ENCODE assay signal across 28 mouse cellular contexts in the genomic region with DNA sequence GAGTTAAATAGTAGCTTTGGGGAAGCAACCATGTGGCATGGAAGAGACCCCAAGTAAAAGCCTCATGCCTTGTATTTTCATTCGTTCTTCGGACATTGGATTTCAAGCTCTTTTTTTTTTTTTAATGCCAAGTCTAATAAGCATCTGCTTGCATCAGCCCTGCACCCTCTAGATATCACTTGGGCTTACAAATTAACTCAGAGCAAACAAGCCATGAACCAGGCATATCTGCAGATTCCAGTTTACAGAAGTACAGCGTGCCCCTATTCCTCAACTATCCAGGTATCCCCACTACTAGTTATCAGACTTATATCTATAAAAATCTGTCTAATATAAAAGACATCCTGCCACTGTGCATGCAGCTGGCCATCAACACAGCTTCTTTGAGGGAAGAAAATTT. TPM values are rescaled to one million over a fixed set of nuclear protein-coding genes. Genes with fewer than 3 reads are reported as not detected.
DNase-seq lines count a peak whose midpoint lies in the region; ATAC-seq and TF ChIP-seq lines count a peak whose summit lies in the region.
"Had no signal": no experiment of that assay in that cellular context is flagged by ENCODE, and none has a peak within 500 bp of the region (broad histone marks: within the 10 kb centered on the region; RNA-seq: fewer than 3 reads in every experiment).

No protein-coding gene starts in this region.

- DNase-seq in liver, embryonic 11.5 days (ENCODE audit: low spot score), result no peak
- DNase-seq in layer of hippocampus, adult 8-10 months (ENCODE audit: low spot score in 2 of 2), result no peak
- DNase-seq: adrenal gland, adult 2 months; adrenal gland, postnatal 10 days; adrenal gland, postnatal 25 days; cerebellum, adult 11 months; cerebellum, adult 18-20 months; cerebellum, adult 8-10 months; cerebellum, adult 9-11 months; cerebellum, postnatal 14 days; cerebellum, postnatal 36 days; embryo, embryonic 11 days had no signal

- no peak overlapping the region for H3K9ac ChIP-seq in intestine, embryonic 15.5 days
- no peak overlapping the region for H3K9ac ChIP-seq in intestine, postnatal 0 days (ENCODE audit: low read depth, low read length)
- no peak overlapping the region for H3K9ac ChIP-seq in liver, embryonic 16.5 days (ENCODE audit: low read depth, low read length)
- H3K9ac ChIP-seq in liver, embryonic 11.5 days (ENCODE audit: low read depth, low read length), result no peak overlapping the region
- H3K9ac ChIP-seq: embryonic facial prominence, embryonic 13.5 days; embryonic facial prominence, embryonic 15.5 days; forebrain, embryonic 12.5 days had no signal

- 0 out of 2 replicates have a peak, but pooled peaks cover 6% of the 10 kb centered on the region for H3K4me1 ChIP-seq in intestine, embryonic 15.5 days (replicated peaks)
- no peaks in the 10 kb centered on the region for H3K4me1 ChIP-seq in intestine, postnatal 0 days (replicated peaks; ENCODE audit: control insufficient read depth, insufficient read depth, low read length)
- H3K4me1 ChIP-seq in liver, embryonic 16.5 days (ENCODE audit: control insufficient read depth, low read depth, low read length), result peaks cover 4% of the 10 kb centered on the region; the same call in 1 of the 2 replicates
- H3K4me1 ChIP-seq in liver, embryonic 11.5 days (replicated peaks; ENCODE audit: control insufficient read depth, insufficient read depth, low read length), result no peaks in the 10 kb centered on the region
- H3K4me1 ChIP-seq in small intestine, adult 2 months (ENCODE audit: control insufficient read depth, insufficient read depth, insufficient read length, low read length), result peaks cover 25% of the 10 kb centered on the region
- H3K4me1 ChIP-seq: embryonic facial prominence, embryonic 13.5 days; embryonic facial prominence, embryonic 15.5 days; forebrain, embryonic 12.5 days had no signal

- H3K27me3 ChIP-seq in intestine, embryonic 15.5 days (replicated peaks), result no peaks in the 10 kb centered on the region
- no peaks in the 10 kb centered on the region for H3K27me3 ChIP-seq in intestine, postnatal 0 days (replicated peaks; ENCODE audit: control insufficient read depth, insufficient read depth, low read length)
- no peaks in the 10 kb centered on the region for H3K27me3 ChIP-seq in liver, embryonic 16.5 days (ENCODE audit: control insufficient read depth, insufficient read depth, low read depth, low read length)
- no peaks in the 10 kb centered on the region for H3K27me3 ChIP-seq in liver, embryonic 11.5 days (replicated peaks; ENCODE audit: control insufficient read depth, insufficient read depth, low read length)
- H3K27me3 ChIP-seq in small intestine, adult 2 months (ENCODE audit: control insufficient read depth, insufficient read depth, low read length), result no peaks in the 10 kb centered on the region
- H3K27me3 ChIP-seq: embryonic facial prominence, embryonic 15.5 days; forebrain, embryonic 12.5 days had no signal

- 0 out of 2 replicates have a peak, but pooled peaks have one; percentile 43 for ATAC-seq in intestine, embryonic 15.5 days
- ATAC-seq in intestine, postnatal 0 days, result no peak
- ATAC-seq in liver, embryonic 16.5 days (ENCODE audit: low read depth), result peak; percentile 60; the same call in 1 of the 2 replicates
- no peak for ATAC-seq in liver, embryonic 11.5 days (replicated peaks; ENCODE audit: low FRiP score)
- ATAC-seq: forebrain, embryonic 14.5 days had no signal

- H3K9me3 ChIP-seq in intestine, embryonic 15.5 days, result no peaks in the 10 kb centered on the region
- H3K9me3 ChIP-seq in intestine, postnatal 0 days (ENCODE audit: control insufficient read depth), result no peaks in the 10 kb centered on the region
- no peaks in the 10 kb centered on the region for H3K9me3 ChIP-seq in liver, embryonic 16.5 days (replicated peaks; ENCODE audit: control insufficient read depth, low read length)
- no peaks in the 10 kb centered on the region for H3K9me3 ChIP-seq in liver, embryonic 11.5 days (ENCODE audit: control insufficient read depth, low read length)
- H3K9me3 ChIP-seq: embryonic facial prominence, embryonic 13.5 days; embryonic facial prominence, embryonic 15.5 days; forebrain, embryonic 10.5 days; forebrain, embryonic 12.5 days had no signal

- TF ChIP-seq POLR2A in small intestine, adult 2 months (IDR thresholded peaks at IDR 0.05; ENCODE audit: low read depth, low read length), result no peak

- H3K27ac ChIP-seq in intestine, embryonic 15.5 days, result peak overlapping the region; percentile 33; the same call in 1 of the 2 replicates
- no peak overlapping the region for H3K27ac ChIP-seq in intestine, postnatal 0 days (ENCODE audit: low read depth, low read length)
- H3K27ac ChIP-seq in liver, embryonic 16.5 days (ENCODE audit: low read length), result no peak overlapping the region
- no peak overlapping the region for H3K27ac ChIP-seq in liver, embryonic 11.5 days (ENCODE audit: low read depth, low read length)
- peak overlapping the region; percentile 15; the same call in 1 of the 2 replicates for H3K27ac ChIP-seq in small intestine, adult 2 months (ENCODE audit: insufficient read depth, low read depth, low read length)
- H3K27ac ChIP-seq: embryonic facial prominence, embryonic 13.5 days; embryonic facial prominence, embryonic 15.5 days; forebrain, embryonic 10.5 days; forebrain, embryonic 12.5 days had no signal

- H3K4me2 ChIP-seq in intestine, embryonic 15.5 days (replicated peaks), result no peak overlapping the region
- H3K4me2 ChIP-seq in intestine, postnatal 0 days (replicated peaks; ENCODE audit: low read depth), result no peak overlapping the region
- no peak overlapping the region for H3K4me2 ChIP-seq in liver, embryonic 16.5 days (ENCODE audit: low read depth, low read length)
- H3K4me2 ChIP-seq in liver, embryonic 11.5 days, result no peak overlapping the region
- H3K4me2 ChIP-seq: embryonic facial prominence, embryonic 13.5 days; embryonic facial prominence, embryonic 15.5 days; forebrain, embryonic 12.5 days had no signal

- TF ChIP-seq CTCF in intestine, postnatal 0 days (IDR thresholded peaks at IDR 0.05; ENCODE audit: low read depth), result no peak
- no peak for TF ChIP-seq CTCF in small intestine, adult 2 months (IDR thresholded peaks at IDR 0.05; ENCODE audit: extremely low read depth, insufficient read length, insufficient replicate concordance, low read depth, low read length)

- H3K36me3 ChIP-seq in intestine, embryonic 15.5 days, result no peaks in the 10 kb centered on the region
- H3K36me3 ChIP-seq in intestine, postnatal 0 days (ENCODE audit: control insufficient read depth, insufficient read depth), result no peaks in the 10 kb centered on the region
- H3K36me3 ChIP-seq in liver, embryonic 16.5 days (ENCODE audit: control insufficient read depth, insufficient read depth), result no peaks in the 10 kb centered on the region
- H3K36me3 ChIP-seq in liver, embryonic 11.5 days (ENCODE audit: control insufficient read depth, insufficient read depth, low read length), result no peaks in the 10 kb centered on the region
- no peaks in the 10 kb centered on the region for H3K36me3 ChIP-seq in small intestine, adult 2 months (ENCODE audit: control insufficient read depth, insufficient read depth, low read length)
- H3K36me3 ChIP-seq: embryonic facial prominence, embryonic 13.5 days; embryonic facial prominence, embryonic 15.5 days; forebrain, embryonic 10.5 days; forebrain, embryonic 12.5 days had no signal

- no peak overlapping the region for H3K4me3 ChIP-seq in intestine, embryonic 15.5 days (replicated peaks)
- no peak overlapping the region for H3K4me3 ChIP-seq in intestine, postnatal 0 days (ENCODE audit: low read depth, low read length)
- H3K4me3 ChIP-seq in liver, embryonic 16.5 days (ENCODE audit: low read depth, low read length), result no peak overlapping the region
- no peak overlapping the region for H3K4me3 ChIP-seq in liver, embryonic 11.5 days (ENCODE audit: low read depth, low read length)
- no peak overlapping the region for H3K4me3 ChIP-seq in small intestine, adult 2 months (ENCODE audit: low read depth, low read length)
- H3K4me3 ChIP-seq: embryonic facial prominence, embryonic 13.5 days; embryonic facial prominence, embryonic 15.5 days; erythroblast, embryonic 14.5 days; forebrain, embryonic 10.5 days; forebrain, embryonic 12.5 days had no signal

- 62% methylated on average over 3 of the region's 3 CpGs for WGBS in intestine, embryonic 15.5 days
- WGBS in intestine, postnatal 0 days, result 41% methylated on average over 3 of the region's 3 CpGs
- 62% methylated on average over 3 of the region's 3 CpGs for WGBS in liver, embryonic 16.5 days (ENCODE audit: insufficient replicate concordance)
- 73% methylated on average over 3 of the region's 3 CpGs for WGBS in liver, embryonic 11.5 days
- WGBS in small intestine, adult 2 months, result 16% methylated on average over 3 of the region's 3 CpGs

RNA-seq across cellular contexts. Expression of a gene that starts 3.0 kb away (rescaled TPM):
- 153 and 154 TPM in 2 replicates for polyA plus RNA-seq in intestine, embryonic 15.5 days (2015; fragmentation: Nextera tagmentation; extraction: Ambion mirVana)
- polyA plus RNA-seq in intestine, postnatal 0 days (2015; fragmentation: Nextera tagmentation; extraction: Ambion mirVana), result 53.9 and 60.7 TPM in 2 replicates
- polyA plus RNA-seq in liver, embryonic 16.5 days (2015; fragmentation: Nextera tagmentation; extraction: Ambion mirVana), result 13.9 and 16.3 TPM in 2 replicates
- polyA plus RNA-seq in liver, embryonic 11.5 days (2014; fragmentation: Nextera tagmentation; extraction: Ambion mirVana), result 7.5 and 7.7 TPM in 2 replicates
- polyA plus RNA-seq in small intestine, adult 2 months (2012; rRNA removed), result 159 and 411 TPM in 2 replicates
- not detected for total RNA-seq in layer of hippocampus, adult 8-10 months (2022)
- total RNA-seq: adrenal gland, adult 2 months; adrenal gland, postnatal 25 days; common myeloid progenitor, adult 5-6 weeks; ES-E14; MEL had no signal
- polyA plus RNA-seq: brain, embryonic 14.5 days; C2C12; embryonic facial prominence, embryonic 11.5 days; embryonic facial prominence, embryonic 13.5 days; embryonic facial prominence, embryonic 15.5 days; forebrain, embryonic 10.5 days; forebrain, embryonic 12.5 days; forebrain, embryonic 14.5 days had no signal

RNA-seq across cellular contexts. Expression of a gene that starts 14.2 kb away (rescaled TPM):
- 184 and 198 TPM in 2 replicates for polyA plus RNA-seq in intestine, embryonic 15.5 days (2015; fragmentation: Nextera tagmentation; extraction: Ambion mirVana)
- polyA plus RNA-seq in intestine, postnatal 0 days (2015; fragmentation: Nextera tagmentation; extraction: Ambion mirVana), result 94.6 and 108 TPM in 2 replicates
- polyA plus RNA-seq in liver, embryonic 16.5 days (2015; fragmentation: Nextera tagmentation; extraction: Ambion mirVana), result 6.9 and 10.4 TPM in 2 replicates
- 16.7 and 18.2 TPM in 2 replicates for polyA plus RNA-seq in liver, embryonic 11.5 days (2014; fragmentation: Nextera tagmentation; extraction: Ambion mirVana)
- polyA plus RNA-seq in small intestine, adult 2 months (2012; rRNA removed), result 26.7 and 56.7 TPM in 2 replicates
- total RNA-seq in layer of hippocampus, adult 8-10 months (2022), result 1 to 10 TPM; 3.1 to 5.0 (median 4.0) TPM
- total RNA-seq: MEL had no signal
- polyA plus RNA-seq: erythroblast, embryonic 14.5 days had no signal

RNA-seq across cellular contexts. Expression of a gene that starts 28.5 kb away (rescaled TPM):
- 16.9 and 19.1 TPM in 2 replicates for polyA plus RNA-seq in intestine, embryonic 15.5 days (2015; fragmentation: Nextera tagmentation; extraction: Ambion mirVana)
- 21.6 and 21.9 TPM in 2 replicates for polyA plus RNA-seq in intestine, postnatal 0 days (2015; fragmentation: Nextera tagmentation; extraction: Ambion mirVana)
- polyA plus RNA-seq in liver, embryonic 16.5 days (2015; fragmentation: Nextera tagmentation; extraction: Ambion mirVana), result 19.1 and 21.3 TPM in 2 replicates
- 9.2 and 9.5 TPM in 2 replicates for polyA plus RNA-seq in liver, embryonic 11.5 days (2014; fragmentation: Nextera tagmentation; extraction: Ambion mirVana)
- 9.5 and 20.7 TPM in 2 replicates for polyA plus RNA-seq in small intestine, adult 2 months (2012; rRNA removed)
- 10 to 100 TPM; 15.9 to 20.0 (median 17.4) TPM for total RNA-seq in layer of hippocampus, adult 8-10 months (2022)
- total RNA-seq: common myeloid progenitor, adult 5-6 weeks; MEL had no signal
- polyA plus RNA-seq: C2C12; erythroblast, embryonic 14.5 days had no signal

RNA-seq across cellular contexts. Expression of a gene that starts 40.5 kb away (rescaled TPM):
- polyA plus RNA-seq in intestine, embryonic 15.5 days (2015; fragmentation: Nextera tagmentation; extraction: Ambion mirVana), result 26.1 and 32.5 TPM in 2 replicates
- 13.0 TPM in 2 replicates for polyA plus RNA-seq in intestine, postnatal 0 days (2015; fragmentation: Nextera tagmentation; extraction: Ambion mirVana)
- 40.3 and 52.6 TPM in 2 replicates for polyA plus RNA-seq in liver, embryonic 16.5 days (2015; fragmentation: Nextera tagmentation; extraction: Ambion mirVana)
- polyA plus RNA-seq in liver, embryonic 11.5 days (2014; fragmentation: Nextera tagmentation; extraction: Ambion mirVana), result 10.8 and 12.0 TPM in 2 replicates
- polyA plus RNA-seq in small intestine, adult 2 months (2012; rRNA removed), result 9.4 and 29.1 TPM in 2 replicates
- 100 to 1,000 TPM; 147 to 158 (median 155) TPM for total RNA-seq in layer of hippocampus, adult 8-10 months (2022)
- total RNA-seq: MEL had no signal
- polyA plus RNA-seq: erythroblast, embryonic 14.5 days had no signal

RNA-seq across cellular contexts. Expression of a gene that starts 45.7 kb away (rescaled TPM):
- polyA plus RNA-seq in intestine, embryonic 15.5 days (2015; fragmentation: Nextera tagmentation; extraction: Ambion mirVana), result 335 and 425 TPM in 2 replicates
- 92.7 and 96.3 TPM in 2 replicates for polyA plus RNA-seq in intestine, postnatal 0 days (2015; fragmentation: Nextera tagmentation; extraction: Ambion mirVana)
- polyA plus RNA-seq in liver, embryonic 16.5 days (2015; fragmentation: Nextera tagmentation; extraction: Ambion mirVana), result 376 and 435 TPM in 2 replicates
- 244 and 267 TPM in 2 replicates for polyA plus RNA-seq in liver, embryonic 11.5 days (2014; fragmentation: Nextera tagmentation; extraction: Ambion mirVana)
- 243 and 695 TPM in 2 replicates for polyA plus RNA-seq in small intestine, adult 2 months (2012; rRNA removed)
- 100 to 1,000 TPM; 329 to 421 (median 351) TPM for total RNA-seq in layer of hippocampus, adult 8-10 months (2022)

Comparison
In these comparisons a context has a peak if more than half of its experiments do, and no peak if none do; other contexts are left out.
1. ATAC-seq: peak in intestine, embryonic 15.5 days (single experiment) and liver, embryonic 16.5 days (single experiment); none in intestine, postnatal 0 days (single experiment) and liver, embryonic 11.5 days (single experiment).
2. H3K27ac ChIP-seq: peak in intestine, embryonic 15.5 days (single experiment) and small intestine, adult 2 months (single experiment); none in intestine, postnatal 0 days (single experiment), liver, embryonic 16.5 days (single experiment) and liver, embryonic 11.5 days (single experiment).